Mouse (Mus musculus): ENCODE results near the gene Fance. TPM values are rescaled to one million over a fixed set of nuclear protein-coding genes. Genes with fewer than 3 reads are reported as not detected.

Fance gene
- polyA plus RNA-seq (2015; fragmentation: Nextera tagmentation; extraction: Ambion mirVana) = 34.5 and 39.5 TPM in 2 replicates

GRCm38 (mm10) chr17:28313212-28313879, at the start of gene Fance:
Gene Fance (plus strand): TSS chr17:28313519.
- peak within 1 kb of the TSS; percentile 92 for H3K27ac ChIP-seq
- H3K4me1 ChIP-seq = peaks cover 24% of the 10 kb centered on the region
- no peaks in the 10 kb centered on the region for H3K9me3 ChIP-seq
- H3K4me3 ChIP-seq = peak within 1 kb of the TSS; percentile 87
- peak within 1 kb of the TSS; percentile 72 for H3K4me2 ChIP-seq
- peak; percentile 97 for ATAC-seq (ENCODE audit: insufficient number of reproducible peaks, insufficient read depth, low FRiP score, low TSS enrichment, low read depth)
- WGBS = under 1% methylated on average over 69 of the region's 69 CpGs
- H3K27me3 ChIP-seq = no peaks in the 10 kb centered on the region
- H3K36me3 ChIP-seq = peaks cover 28% of the 10 kb centered on the region
- H3K9ac ChIP-seq = peak within 1 kb of the TSS; percentile 97

DNA sequence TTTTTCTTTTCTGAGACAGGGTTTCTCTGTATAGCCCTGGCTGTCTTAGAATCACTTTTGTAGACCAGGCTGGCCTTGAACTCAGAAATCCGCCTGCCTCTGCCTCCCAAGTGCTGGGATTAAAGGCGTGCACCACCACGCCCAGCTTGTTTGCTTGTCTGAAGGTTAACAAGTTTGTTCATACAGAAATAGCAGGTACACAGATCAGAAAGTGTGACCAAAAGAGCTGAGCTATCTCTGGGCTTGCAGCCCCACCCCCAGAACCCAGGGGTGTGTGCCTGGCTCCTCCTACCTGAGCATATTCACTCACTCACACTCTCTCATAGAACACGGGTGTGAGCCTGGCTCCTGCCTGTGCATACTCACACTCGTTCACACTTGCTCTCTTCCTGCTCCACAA, 46.1 kb upstream of the Fance start:
- Histone ChIP-seq H3K9me3 (no peaks in the 10 kb centered on the region), H3K4me3 (no peak overlapping the region), H3K4me1 (peaks cover 17% of the 10 kb centered on the region; the same call in 1 of the 2 replicates), H3K27me3 (no peaks in the 10 kb centered on the region), H3K9ac (no peak overlapping the region), H3K36me3 (0 out of 2 replicates have a peak, but pooled peaks cover 3% of the 10 kb centered on the region), H3K27ac (no peak overlapping the region), H3K4me2 (no peak overlapping the region)
- no peak for ATAC-seq (ENCODE audit: insufficient number of reproducible peaks, insufficient read depth, low FRiP score, low TSS enrichment, low read depth)
- 88% methylated on average over 5 of the region's 5 CpGs for WGBS

- Histone ChIP-seq H3K4me3 (no peak overlapping the region), H3K9ac (no peak overlapping the region), H3K4me1 (0 out of 2 replicates have a peak, but pooled peaks cover 6% of the 10 kb centered on the region), H3K9me3 (no peaks in the 10 kb centered on the region), H3K27me3 (no peaks in the 10 kb centered on the region), H3K27ac (no peak overlapping the region), H3K36me3 (0 out of 2 replicates have a peak, but pooled peaks cover 3% of the 10 kb centered on the region), H3K4me2 (no peak overlapping the region)
- ATAC-seq (ENCODE audit: insufficient number of reproducible peaks, insufficient read depth, low FRiP score, low TSS enrichment, low read depth) = no peak
- WGBS = 74% methylated on average over 13 of the region's 13 CpGs
Measured at GRCm38 (mm10) chr17:28270165-28270564, 43.2 kb upstream of the Fance start.

GRCm38 (mm10) chr17:28271537-28272266, 41.6 kb upstream of the Fance start:
- H3K4me1 ChIP-seq = 0 out of 2 replicates have a peak, but pooled peaks cover 6% of the 10 kb centered on the region
- H3K4me2 ChIP-seq = no peak overlapping the region
- 77% methylated on average over 12 of the region's 12 CpGs for WGBS
- no peaks in the 10 kb centered on the region for H3K9me3 ChIP-seq
- no peaks in the 10 kb centered on the region for H3K27me3 ChIP-seq
- 0 out of 2 replicates have a peak, but pooled peaks cover 3% of the 10 kb centered on the region for H3K36me3 ChIP-seq
- no peak overlapping the region for H3K9ac ChIP-seq
- no peak overlapping the region; the same call in 1 of the 2 replicates for H3K27ac ChIP-seq
- no peak for ATAC-seq (ENCODE audit: insufficient number of reproducible peaks, insufficient read depth, low FRiP score, low TSS enrichment, low read depth)
- no peak overlapping the region for H3K4me3 ChIP-seq

DNA sequence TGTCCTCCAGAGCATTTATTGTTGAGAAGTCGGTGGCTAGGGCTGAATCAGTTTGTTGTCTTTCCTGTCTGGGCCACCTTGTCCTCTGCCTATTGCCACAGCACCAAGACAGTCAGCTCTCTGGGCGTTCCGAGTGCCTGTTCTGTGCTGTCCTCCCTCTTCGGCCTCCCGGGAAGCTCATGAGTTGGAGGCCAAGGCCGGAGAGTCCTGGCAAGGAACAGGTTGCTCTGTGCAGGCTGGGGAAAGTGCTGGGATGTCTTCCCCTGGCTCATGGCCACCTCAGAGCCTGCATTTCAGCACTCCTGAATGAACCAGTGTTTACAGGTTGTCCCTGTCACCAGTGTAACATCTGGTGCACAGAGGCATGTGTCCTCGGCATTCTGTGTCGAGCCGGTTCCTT, 41.0 kb upstream of the Fance start:
- Histone ChIP-seq H3K4me2 (no peak overlapping the region), H3K36me3 (0 out of 2 replicates have a peak, but pooled peaks cover 2% of the 10 kb centered on the region), H3K9me3 (no peaks in the 10 kb centered on the region), H3K9ac (no peak overlapping the region), H3K27ac (no peak overlapping the region), H3K4me3 (no peak overlapping the region), H3K4me1 (peaks cover 9% of the 10 kb centered on the region; the same call in 1 of the 2 replicates), H3K27me3 (no peaks in the 10 kb centered on the region)
- ATAC-seq (ENCODE audit: insufficient number of reproducible peaks, insufficient read depth, low FRiP score, low TSS enrichment, low read depth) = no peak
- 82% methylated on average over 9 of the region's 9 CpGs for WGBS

DNA sequence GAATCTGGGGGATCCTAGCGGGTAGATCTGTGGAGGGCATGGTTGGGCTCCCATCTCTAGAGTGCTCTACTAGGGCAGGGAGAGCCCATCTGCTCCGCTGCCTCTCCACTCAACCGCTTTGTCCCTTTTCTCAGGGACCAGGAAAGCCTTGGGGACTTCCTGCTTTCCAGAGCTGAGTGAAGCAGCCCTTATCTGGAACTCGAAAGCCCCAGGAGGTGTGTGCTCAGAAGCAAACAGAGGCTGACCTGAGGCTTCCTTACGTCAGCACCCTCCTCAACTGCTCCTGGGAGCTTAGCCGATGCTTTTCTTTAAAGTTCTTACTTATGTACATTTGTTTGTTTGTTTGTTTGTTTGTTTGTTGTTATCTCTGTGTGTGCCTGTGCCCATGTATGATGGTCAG, 40.5 kb upstream of the Fance start:
- Histone ChIP-seq H3K9ac (no peak overlapping the region; the same call in 1 of the 2 replicates), H3K4me1 (peaks cover 14% of the 10 kb centered on the region; the same call in 1 of the 2 replicates), H3K9me3 (no peaks in the 10 kb centered on the region), H3K4me3 (no peak overlapping the region), H3K4me2 (no peak overlapping the region), H3K27ac (no peak overlapping the region), H3K36me3 (no peaks in the 10 kb centered on the region), H3K27me3 (no peaks in the 10 kb centered on the region)
- 78% methylated on average over 6 of the region's 6 CpGs for WGBS
- no peak for ATAC-seq (ENCODE audit: insufficient number of reproducible peaks, insufficient read depth, low FRiP score, low TSS enrichment, low read depth)

GRCm38 (mm10) chr17:28274739-28275138, 38.6 kb upstream of the Fance start:
- ATAC-seq (ENCODE audit: insufficient number of reproducible peaks, insufficient read depth, low FRiP score, low TSS enrichment, low read depth) = no peak
- no peaks in the 10 kb centered on the region for H3K36me3 ChIP-seq
- H3K4me2 ChIP-seq = no peak overlapping the region
- H3K9ac ChIP-seq = no peak overlapping the region
- H3K27ac ChIP-seq = no peak overlapping the region
- H3K4me1 ChIP-seq = peaks cover 23% of the 10 kb centered on the region
- no peak overlapping the region for H3K4me3 ChIP-seq
- H3K9me3 ChIP-seq = no peaks in the 10 kb centered on the region
- 78% methylated on average over 3 of the region's 3 CpGs for WGBS
- no peaks in the 10 kb centered on the region for H3K27me3 ChIP-seq

- no peak for ATAC-seq (ENCODE audit: insufficient number of reproducible peaks, insufficient read depth, low FRiP score, low TSS enrichment, low read depth)
- Histone ChIP-seq H3K27ac (no peak overlapping the region), H3K4me2 (no peak overlapping the region), H3K9ac (no peak overlapping the region), H3K4me1 (peaks cover 35% of the 10 kb centered on the region), H3K27me3 (no peaks in the 10 kb centered on the region), H3K36me3 (no peaks in the 10 kb centered on the region), H3K9me3 (no peaks in the 10 kb centered on the region), H3K4me3 (no peak overlapping the region)
- WGBS = 81% methylated on average over 14 of the region's 14 CpGs
Measured at GRCm38 (mm10) chr17:28277226-28277625, 36.1 kb upstream of the Fance start.

DNA sequence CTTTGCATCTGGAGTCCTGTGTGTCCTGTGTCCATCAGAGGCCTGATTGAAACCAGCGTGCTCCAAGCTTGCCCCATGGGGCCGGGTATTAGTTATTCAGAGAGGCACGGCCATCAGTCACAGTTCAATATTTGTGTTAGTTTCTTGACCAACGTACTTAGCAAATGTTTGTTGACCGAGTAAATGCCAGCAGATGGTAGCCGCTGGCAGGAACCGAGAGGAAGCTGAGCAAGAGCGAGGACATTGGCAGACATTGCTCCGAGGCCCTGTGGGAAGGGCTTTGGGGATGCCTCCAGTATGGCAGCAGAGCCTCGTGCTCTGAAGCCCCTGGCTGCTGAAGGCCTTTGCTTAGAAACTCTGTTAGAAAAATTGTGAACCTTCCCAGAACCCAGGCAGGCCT, 35.6 kb upstream of the Fance start:
- H3K4me1 ChIP-seq = peaks cover 35% of the 10 kb centered on the region
- H3K27me3 ChIP-seq = no peaks in the 10 kb centered on the region
- no peak overlapping the region for H3K27ac ChIP-seq
- no peak overlapping the region for H3K4me2 ChIP-seq
- ATAC-seq (ENCODE audit: insufficient number of reproducible peaks, insufficient read depth, low FRiP score, low TSS enrichment, low read depth) = no peak
- no peak overlapping the region for H3K4me3 ChIP-seq
- H3K9me3 ChIP-seq = no peaks in the 10 kb centered on the region
- H3K36me3 ChIP-seq = no peaks in the 10 kb centered on the region
- 64% methylated on average over 10 of the region's 10 CpGs for WGBS
- no peak overlapping the region for H3K9ac ChIP-seq

DNA sequence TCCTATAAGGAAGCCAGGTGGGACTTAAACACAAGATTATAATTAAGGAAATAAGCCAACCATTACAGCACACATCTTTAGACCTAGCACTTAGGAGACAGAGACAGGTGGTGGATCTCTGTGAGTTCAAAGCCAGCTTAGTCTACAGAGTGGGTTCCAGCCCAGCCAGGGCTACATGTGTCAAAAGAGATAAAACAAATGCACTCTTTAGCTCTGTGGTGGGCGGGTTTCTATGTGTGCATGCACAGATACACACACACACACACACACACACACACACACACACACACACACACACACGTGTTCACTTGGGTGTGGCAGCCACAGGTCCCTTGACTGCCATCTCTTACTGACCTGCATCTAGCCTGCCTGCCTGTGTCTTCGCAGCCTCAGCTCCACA, 35.2 kb upstream of the Fance start:
- 84% methylated on average over 3 of the region's 3 CpGs for WGBS
- H3K4me3 ChIP-seq = no peak overlapping the region
- H3K4me2 ChIP-seq = no peak overlapping the region
- no peak overlapping the region for H3K27ac ChIP-seq
- H3K36me3 ChIP-seq = no peaks in the 10 kb centered on the region
- no peak overlapping the region for H3K9ac ChIP-seq
- H3K4me1 ChIP-seq = peaks cover 35% of the 10 kb centered on the region
- no peaks in the 10 kb centered on the region for H3K9me3 ChIP-seq
- ATAC-seq (ENCODE audit: insufficient number of reproducible peaks, insufficient read depth, low FRiP score, low TSS enrichment, low read depth) = no peak
- no peaks in the 10 kb centered on the region for H3K27me3 ChIP-seq

DNA sequence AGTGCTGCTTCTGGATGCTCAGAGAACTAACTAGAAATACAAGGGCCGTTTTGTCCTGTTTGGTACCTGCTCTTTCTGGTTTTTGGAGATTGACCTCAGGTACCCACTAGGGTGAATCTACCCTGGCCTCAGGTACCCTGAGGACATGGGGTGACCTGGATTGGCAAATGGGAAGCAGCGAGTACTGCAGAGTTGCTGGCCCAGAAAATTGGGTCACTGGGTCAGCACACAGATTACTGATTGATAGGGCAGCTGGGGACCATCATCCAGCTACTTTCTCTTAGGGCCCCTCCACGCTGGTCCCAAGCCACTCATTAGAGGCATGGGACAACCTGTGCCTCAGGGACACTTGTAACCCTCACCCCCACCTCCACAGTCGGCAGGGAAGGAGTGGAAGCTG, 34.1 kb upstream of the Fance start:
- no peaks in the 10 kb centered on the region for H3K27me3 ChIP-seq
- H3K4me3 ChIP-seq = no peak overlapping the region
- no peak for ATAC-seq (ENCODE audit: insufficient number of reproducible peaks, insufficient read depth, low FRiP score, low TSS enrichment, low read depth)
- H3K27ac ChIP-seq = peak overlapping the region; percentile 41; the same call in 1 of the 2 replicates
- WGBS = 32% methylated on average over 4 of the region's 4 CpGs
- H3K9me3 ChIP-seq = no peaks in the 10 kb centered on the region
- H3K36me3 ChIP-seq = no peaks in the 10 kb centered on the region
- H3K4me2 ChIP-seq = no peak overlapping the region
- peaks cover 35% of the 10 kb centered on the region for H3K4me1 ChIP-seq
- H3K9ac ChIP-seq = no peak overlapping the region

Data from embryonic facial prominence, embryonic 13.5 days (tissue).